Mouse (Mus musculus) G1E-ER4 (cell line): Measurements from ENCODE around the gene Kxd1. TPM values are rescaled to one million over a fixed set of nuclear protein-coding genes. Genes with fewer than 3 reads are reported as not detected.

Experiments
- GATA1 ChIP-seq: IDR thresholded peaks from one replicate; pipeline ENCODE4 v1.8.0; 2012; ENCODE audit warnings: low read length, inconsistent platforms
- polyA plus RNA-seq: library from polyadenylated mRNA; stranded (reverse); fragments of >175 nt; gene quantifications from 2 replicates; pipeline ENCODE4 v1.2.3, GENCODE M21; 2012

Kxd1 gene
- polyA plus RNA-seq, 1 experiment: 41.4 TPM

DNA sequence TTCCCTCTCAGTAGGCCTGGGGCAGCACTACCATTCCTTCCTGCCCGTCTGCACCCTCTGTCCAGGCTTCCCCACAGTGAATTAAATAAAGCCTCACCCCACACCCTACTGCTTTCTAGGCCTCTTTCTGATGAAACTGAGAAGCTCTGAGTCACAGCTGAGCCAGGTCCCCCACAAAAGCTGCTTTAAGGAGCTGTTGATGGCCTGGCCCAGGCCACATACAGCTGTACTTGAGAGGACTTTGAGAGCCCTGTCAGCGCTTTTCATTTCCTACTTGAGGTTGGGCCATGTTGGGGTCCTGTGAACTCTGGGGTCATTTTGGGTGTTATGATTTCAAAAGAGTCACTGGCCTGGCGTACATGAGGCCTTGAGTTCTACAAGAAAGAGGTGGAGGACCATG, 7.5 kb upstream of the Kxd1 start:
- TF ChIP-seq GATA1: no peak

- no peak for TF ChIP-seq GATA1
These were observed 6.5 kb upstream of the Kxd1 start for GRCm38 (mm10) chr8:70534281-70534680.

GRCm38 (mm10) chr8:70530314-70530713, 2.6 kb upstream of the Kxd1 start:
- no peak for TF ChIP-seq GATA1

DNA sequence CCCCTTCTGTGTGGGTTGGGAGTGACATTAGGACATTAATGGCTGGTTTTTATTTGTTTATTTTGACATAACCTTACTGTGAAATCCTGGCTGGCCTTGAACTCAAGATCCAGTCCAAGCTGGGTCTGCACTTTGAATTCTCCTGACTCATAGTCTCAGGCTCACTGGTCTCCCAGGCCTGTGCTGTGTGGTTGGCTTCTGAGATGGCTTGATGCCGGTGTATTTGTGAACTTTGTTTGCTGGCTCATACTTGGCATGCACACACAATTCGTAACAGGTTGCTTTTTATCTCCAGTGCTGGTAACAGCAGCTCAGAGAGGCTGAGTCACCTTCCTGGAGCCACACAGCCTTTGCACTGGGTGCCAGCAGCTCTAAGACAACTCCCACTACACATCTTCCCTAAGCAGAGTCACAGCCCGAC, 2.0 kb upstream of the Kxd1 start:
- TF ChIP-seq GATA1: no peak

- no peak for TF ChIP-seq GATA1
These were observed 1.5 kb upstream of the Kxd1 start for GRCm38 (mm10) chr8:70529299-70529698.

- no peak for TF ChIP-seq GATA1
These were observed 534 bp upstream of the Kxd1 start for GRCm38 (mm10) chr8:70528182-70528797.

- TF ChIP-seq GATA1: no peak
These were observed 645 bp downstream of the Kxd1 start for GRCm38 (mm10) chr8:70527111-70527511.

DNA sequence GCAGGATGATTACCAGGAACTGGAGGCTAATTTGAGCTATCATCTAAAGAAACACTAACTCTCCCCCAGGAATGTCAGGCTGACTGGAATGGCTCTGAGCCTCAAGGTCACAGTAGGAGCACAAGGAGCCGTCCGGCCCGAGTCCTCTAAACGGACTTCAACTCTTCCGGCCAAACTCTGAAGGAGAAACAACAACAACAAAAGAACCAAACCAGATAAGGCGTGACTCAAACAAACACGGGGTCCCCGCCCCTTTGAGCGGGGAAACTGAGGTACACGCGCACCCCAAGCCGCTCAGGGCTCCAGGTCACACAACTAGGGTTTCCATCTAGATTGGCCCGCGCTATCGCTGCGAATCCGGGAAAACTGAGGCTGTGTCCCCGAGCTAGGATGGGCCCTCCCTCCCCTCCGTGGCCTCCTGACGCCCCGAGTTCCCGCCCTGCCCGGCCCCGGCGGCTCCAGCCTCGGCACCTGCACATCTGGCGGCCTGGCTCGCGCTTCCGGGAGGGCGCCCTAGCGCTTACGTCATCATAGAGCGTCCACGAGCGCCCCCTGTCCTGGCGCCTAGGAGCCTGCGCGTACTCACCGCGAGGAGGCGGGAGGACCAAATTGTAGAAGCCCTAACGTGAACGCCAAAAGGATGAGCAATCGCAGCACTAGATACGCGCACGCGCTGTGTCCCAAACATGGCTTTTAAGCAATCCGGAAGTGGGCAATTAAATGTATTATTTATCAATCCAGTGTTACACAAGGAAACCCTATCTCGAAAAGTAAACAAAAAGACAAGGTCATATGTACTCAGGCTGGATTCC, 5.0 kb downstream of the Kxd1 start:
- TF ChIP-seq GATA1: no peak

DNA sequence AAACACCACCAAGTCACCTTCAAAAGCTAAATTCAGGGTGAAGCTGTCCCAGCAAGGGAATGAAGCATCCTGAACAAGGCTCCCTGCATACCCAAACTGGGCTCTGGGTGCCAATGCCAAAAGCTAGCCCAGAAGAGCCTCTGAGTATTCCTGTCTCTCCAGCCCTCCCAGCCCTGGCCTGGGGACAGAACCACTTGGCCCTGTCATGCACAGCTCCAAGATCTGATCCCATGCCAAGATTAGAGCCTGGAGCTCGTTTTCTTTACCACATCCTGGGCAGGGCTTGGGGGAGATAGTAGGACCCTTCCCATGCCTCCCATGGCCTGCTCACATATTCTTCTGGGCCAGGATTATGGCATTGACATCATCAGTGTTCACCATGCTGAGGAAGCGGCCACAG, 8.2 kb downstream of the Kxd1 start:
- no peak for TF ChIP-seq GATA1

DNA sequence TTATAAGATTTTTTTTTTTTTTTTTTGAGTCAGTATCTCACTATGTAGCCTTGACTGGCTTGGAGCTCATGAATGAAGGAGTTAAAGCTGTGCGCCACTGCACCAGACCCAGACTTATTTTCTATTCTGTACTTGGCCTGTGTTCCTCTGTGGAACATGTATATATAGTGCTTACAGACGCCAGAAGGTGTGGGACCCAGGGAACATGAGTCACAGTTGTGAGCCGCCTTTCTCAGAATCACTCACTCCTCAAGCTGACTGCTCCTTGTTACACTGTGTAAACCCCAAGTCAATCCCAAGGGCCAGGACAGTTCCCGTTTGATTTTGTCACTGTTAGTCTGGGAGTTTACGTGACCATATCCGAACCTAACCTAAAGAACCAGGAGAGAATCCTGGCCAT, 8.7 kb downstream of the Kxd1 start:
- TF ChIP-seq GATA1: no peak

- no peak for TF ChIP-seq GATA1
These were observed 9.7 kb downstream of the Kxd1 start for GRCm38 (mm10) chr8:70517940-70518643.

DNA sequence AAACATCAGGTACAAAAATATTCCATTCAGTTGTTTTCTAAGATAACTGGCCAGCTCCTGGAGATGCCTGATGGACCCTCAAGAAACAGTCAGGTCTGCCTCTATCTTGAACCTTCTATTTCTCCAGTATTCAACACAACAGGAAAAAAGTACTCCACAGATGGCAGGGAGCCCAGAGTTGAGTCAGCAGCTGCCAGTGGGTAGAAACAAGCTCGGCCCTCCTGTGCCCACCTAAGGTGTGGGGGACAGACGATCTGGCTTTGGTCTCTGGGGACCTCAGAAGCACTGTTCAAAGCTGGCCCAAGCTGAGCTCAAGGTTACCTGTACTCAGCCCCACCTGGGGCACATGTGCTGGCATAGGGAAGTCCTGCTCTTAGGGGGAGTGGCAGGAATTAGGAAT, 14.3 kb downstream of the Kxd1 start:
- no peak for TF ChIP-seq GATA1

- no peak for TF ChIP-seq GATA1
These were observed 15.4 kb downstream of the Kxd1 start for GRCm38 (mm10) chr8:70512253-70512903.

DNA sequence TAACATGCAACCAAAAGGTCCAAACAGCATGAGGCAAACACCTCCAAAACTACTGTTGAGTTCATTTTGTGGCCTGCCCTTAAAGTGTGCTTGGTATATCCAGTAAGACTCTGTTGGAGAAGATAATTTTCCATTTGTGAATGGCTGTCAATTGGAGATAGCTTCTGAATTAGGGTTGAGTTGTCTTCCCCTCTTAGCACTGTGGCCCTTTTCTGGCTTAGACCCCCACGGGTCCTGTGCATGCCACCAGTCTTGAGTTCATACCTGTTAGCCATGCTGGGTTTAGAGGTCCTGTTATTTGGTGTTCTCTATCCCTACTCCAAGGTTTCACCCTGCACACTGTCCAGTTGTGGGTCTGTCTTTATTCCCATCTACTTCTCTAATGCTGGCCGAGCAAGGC, 16.0 kb downstream of the Kxd1 start:
- TF ChIP-seq GATA1: no peak

- TF ChIP-seq GATA1: no peak
These were observed 17.4 kb downstream of the Kxd1 start, which contains the start of gene Uba52 for GRCm38 (mm10) chr8:70510228-70510915. Gene Uba52 (minus strand): TSS chr8:70510801.
